Mouse (Mus musculus) lung, postnatal 36 days (tissue): ENCODE measurements around the gene Ddr2.

Experiments
- DNase-seq: peaks from one replicate; pipeline ENCODE4 v3.0.0; 2022; ENCODE audit warnings: mixed read lengths

The Ddr2 gene

DNA sequence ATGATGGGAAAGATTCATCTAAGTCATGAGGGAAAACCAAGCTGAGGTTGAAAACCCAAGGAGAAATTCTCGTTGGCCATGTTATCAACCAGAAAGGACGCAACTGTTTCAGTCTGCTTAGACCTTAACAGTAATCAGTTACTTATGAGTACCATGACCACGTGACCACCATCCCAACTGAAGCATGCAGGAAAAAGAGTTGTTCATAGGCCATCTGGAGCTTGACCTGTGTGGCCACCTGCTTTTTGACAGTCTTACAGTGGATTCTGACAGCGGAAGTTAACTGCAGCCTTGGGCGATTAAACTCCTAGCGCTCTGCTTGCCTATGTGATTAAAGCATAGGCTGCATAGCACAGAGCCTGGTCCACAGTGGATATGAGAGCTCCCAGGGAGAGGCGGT, 23.9 kb downstream of the Ddr2 start:
- DNase-seq, result no peak

DNA sequence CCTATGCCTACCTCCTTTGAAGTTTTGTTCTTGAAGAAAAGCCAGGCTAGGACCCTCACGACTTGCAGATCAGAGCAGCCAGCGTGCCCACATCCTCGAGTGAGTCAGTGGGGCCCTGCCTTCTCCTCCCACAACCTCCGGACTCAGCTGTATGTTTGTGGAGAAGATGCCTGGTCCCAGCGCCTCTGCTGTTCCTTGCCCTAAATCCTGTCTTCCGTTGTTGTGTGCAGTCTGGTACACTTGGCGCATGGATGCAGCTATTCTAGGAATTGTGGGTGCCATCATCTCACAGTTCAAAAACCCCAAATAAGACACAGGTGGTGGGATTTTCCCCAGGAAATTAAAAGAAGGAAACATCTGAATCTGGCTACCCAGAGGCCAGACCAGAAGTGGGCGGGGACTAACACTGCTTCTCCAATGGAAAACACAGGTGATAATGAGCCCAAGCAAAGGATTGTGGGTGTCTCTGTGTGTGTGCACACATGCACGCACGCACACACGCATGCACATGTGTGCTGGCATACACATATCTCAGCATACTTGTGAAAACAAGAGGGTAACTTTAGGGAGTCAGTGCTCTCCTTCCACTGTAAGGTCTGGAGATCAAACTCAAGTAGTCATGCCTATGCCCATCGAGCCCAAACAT, 26.3 kb downstream of the Ddr2 start:
- no peak for DNase-seq

GRCm38 (mm10) chr1:170080907-170081306, 29.7 kb downstream of the Ddr2 start:
- DNase-seq, result no peak

DNA sequence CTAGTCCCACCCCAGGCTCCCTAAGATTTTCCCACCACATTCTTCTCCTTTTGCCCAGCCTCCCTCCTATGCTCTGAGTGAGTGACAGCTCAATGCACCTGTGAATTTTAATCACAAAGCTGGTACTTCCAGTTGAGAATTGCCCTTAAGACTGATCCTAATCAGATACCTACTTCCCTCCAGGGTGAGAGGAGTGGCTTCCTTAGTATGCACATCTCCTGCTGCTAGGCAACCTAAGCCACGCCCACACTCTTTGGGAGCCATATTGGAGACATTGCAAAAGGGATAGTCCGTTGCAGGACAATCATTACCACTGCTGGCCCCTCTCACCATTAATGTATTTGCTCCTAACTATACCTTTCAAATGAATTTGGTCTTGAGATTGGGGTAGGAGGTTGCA, 31.1 kb downstream of the Ddr2 start:
- no peak for DNase-seq

DNA sequence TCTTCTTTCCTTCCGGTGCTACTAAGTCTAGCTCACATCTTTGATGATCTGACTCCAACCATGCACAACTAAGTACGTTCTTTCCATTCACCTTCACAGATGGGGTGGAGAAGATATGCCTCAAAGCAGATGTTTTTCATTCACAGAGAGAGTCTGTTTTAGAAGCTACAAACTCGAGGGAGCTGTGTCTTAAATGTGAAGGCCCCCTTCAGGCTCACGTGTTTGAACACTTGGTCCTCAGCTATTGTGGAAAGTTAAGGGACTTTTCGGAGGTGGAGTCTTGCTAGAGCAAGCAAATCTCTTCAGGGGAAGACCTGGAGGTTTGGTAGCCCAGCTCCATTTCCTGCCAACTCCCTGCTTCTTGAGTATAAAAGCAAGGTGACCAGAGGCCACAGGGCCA, 34.2 kb downstream of the Ddr2 start:
- DNase-seq, result no peak

- peak; percentile 19 for DNase-seq
These were observed 36.8 kb downstream of the Ddr2 start for GRCm38 (mm10) chr1:170073768-170074167.

- DNase-seq, result no peak
These were observed 41.4 kb downstream of the Ddr2 start for GRCm38 (mm10) chr1:170069143-170069542.

- no peak for DNase-seq
These were observed 44.6 kb downstream of the Ddr2 start for GRCm38 (mm10) chr1:170065931-170066330.

- no peak for DNase-seq
These were observed 45.6 kb downstream of the Ddr2 start for GRCm38 (mm10) chr1:170065009-170065408.

GRCm38 (mm10) chr1:170064083-170064494, 46.5 kb downstream of the Ddr2 start:
- DNase-seq, result peak; percentile 32

DNA sequence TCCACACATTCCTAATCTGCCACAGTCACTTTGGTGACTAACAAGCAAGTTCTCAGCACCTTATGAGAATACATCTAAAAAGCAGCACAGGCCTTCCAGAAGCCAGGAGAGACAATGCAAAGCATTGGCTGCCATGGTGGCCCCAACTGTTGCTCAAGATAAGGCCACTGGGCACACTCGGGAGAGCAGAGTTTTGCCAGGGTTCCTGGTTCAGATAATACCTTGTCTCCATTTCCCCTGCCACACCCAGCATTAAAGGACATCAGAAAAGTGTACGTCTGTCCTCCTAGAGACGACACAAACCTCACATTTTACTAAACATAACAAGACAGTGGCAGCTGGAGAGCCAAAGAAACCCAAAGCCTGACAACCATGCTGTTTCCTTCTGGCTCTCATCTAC, 50.3 kb downstream of the Ddr2 start:
- DNase-seq, result no peak

DNA sequence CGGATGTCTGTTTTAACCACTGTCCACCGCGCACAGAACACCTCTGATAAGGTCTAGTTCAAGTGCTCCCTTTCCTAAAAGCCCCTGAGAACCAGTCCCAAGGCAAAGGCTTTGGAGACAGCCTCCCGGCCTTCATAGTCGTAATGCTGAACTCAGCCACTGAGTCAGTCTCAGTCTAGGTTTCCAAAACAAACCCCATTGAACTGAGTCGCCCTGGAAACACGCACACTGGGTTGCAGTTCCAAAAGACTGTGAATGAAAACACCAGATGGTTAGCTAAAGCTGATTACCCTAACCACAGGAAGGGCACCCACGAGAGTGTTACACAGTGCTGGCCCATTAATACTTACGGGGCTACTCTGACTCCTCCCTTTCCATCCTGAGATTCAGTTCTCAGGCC, 51.2 kb downstream of the Ddr2 start:
- DNase-seq, result no peak

- DNase-seq, result peak; percentile 48
These were observed 52.5 kb downstream of the Ddr2 start for GRCm38 (mm10) chr1:170058051-170058450.

DNA sequence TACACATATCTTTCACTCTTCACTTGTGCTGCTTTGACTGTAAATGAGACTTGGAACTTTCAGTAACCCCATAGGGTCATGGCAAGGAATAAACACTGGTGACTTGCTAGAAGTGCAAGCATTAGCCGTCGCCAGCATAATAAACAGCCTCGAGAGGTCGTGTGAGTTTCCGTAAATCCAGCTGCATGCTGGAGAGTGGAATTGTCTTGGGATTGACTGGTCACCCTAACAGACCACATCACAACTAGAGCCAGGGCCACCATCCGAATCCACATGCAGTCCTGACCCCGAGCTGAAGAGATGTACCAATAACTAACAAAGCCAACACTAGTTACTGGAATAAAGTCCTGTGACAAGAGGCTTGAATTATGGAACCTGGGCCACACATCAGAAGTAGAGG, 53.0 kb downstream of the Ddr2 start:
- peak; percentile 36 for DNase-seq

GRCm38 (mm10) chr1:170056921-170057320, 53.6 kb downstream of the Ddr2 start:
- DNase-seq, result no peak

GRCm38 (mm10) chr1:170056214-170056613, 54.3 kb downstream of the Ddr2 start:
- peak; percentile 16 for DNase-seq

- no peak for DNase-seq
These were observed 58.0 kb downstream of the Ddr2 start for GRCm38 (mm10) chr1:170052469-170053065.

- DNase-seq, result no peak
These were observed 58.9 kb downstream of the Ddr2 start for GRCm38 (mm10) chr1:170051631-170052177.

DNA sequence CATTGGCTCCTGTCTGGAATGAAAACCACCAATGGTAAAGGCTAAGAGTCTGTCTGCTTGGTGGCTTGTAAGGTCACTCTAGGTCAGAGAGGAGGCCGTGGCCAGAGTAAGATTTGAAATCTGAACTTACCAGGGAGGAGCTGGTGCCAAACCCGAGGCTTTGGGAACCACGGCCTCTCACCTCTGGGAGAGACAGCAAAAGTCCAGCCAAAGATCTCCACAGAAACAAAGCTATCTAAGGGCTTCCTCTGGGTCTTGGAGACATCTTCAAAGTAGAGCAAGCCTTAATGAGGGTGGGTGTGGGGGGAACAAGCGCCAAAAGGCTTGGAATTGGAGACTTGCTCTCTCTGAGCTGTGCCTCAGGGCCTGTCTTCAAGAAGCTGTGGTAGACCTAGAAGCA, 62.1 kb downstream of the Ddr2 start:
- no peak for DNase-seq

GRCm38 (mm10) chr1:170044726-170045471, 65.7 kb downstream of the Ddr2 start:
- DNase-seq, result no peak

DNA sequence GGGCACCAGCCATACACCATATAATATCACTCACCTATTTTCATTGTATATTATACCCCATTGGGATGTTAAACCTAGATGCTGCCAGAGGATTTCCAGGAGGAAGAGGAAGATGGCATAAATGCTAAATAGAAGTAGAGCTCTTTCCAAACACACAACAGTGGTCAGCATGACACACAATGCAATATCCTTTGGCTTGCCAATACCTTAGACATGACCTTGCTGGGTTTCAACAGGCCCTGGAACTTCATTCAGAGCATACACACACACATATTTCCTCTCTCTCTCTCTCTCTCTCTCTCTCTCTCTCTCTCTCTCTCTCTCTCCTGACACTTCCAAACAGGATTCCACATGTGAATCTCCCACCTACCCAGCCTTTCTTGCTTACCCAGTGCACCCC, 66.8 kb downstream of the Ddr2 start:
- no peak for DNase-seq

DNA sequence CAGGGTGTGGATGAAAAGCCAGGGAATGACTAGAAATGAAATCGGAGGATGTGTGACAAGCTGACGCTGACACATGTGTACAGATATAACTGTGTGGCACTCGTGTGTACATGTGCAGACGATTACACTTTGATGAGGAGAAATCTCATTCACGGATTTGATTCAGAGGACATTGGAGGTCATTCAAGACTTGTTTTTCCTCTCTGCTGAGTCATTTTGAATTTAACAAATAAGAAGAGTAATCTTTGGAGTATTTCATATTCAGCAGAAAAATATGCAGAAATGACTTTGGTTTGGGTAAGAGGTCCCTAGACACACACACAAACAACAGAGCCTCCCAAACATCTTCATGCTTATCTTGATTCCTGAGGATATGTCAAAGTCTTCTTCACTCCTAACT, 67.6 kb downstream of the Ddr2 start:
- DNase-seq, result no peak

DNA sequence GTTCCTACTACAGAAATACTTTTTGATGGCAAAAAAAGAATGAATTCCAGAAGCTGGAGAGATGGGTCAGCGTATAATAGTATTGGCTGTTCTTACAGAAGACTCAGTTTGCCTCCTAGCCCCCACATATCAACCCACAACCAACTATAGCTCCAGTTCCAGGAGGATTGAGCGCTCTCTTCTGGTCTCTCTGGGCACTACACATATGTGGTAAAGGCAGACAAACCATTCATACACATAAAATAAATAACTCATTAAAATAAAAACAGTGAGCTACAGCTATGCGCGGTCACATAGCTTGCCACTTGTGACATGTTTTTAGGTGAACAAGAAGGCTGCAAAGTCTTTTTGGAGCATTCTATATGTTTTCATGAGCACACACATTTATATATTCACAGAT, 71.2 kb downstream of the Ddr2 start:
- peak; percentile 27 for DNase-seq

DNA sequence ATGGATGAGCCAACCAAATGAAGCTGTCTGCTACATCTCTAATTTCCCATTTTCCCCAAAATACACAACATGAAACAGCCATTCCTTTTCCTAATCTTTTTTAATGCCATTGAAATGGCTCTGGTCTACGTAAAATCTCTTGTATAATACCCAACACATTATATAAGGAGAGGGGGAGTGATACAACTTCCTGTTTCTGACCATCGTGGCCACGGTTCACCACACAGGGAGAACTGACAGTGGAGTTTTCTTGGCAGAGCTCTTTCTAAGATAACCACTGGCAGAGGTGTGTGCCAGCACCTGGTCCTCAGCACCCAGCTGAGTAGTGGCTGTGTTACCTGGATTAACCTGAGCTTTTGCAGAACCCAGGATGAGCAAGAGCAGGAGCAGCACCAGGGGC, 75.0 kb downstream of the Ddr2 start:
- DNase-seq, result no peak
